Mouse (Mus musculus): Measurements from ENCODE around the gene Elavl2. TPM values are rescaled to one million over a fixed set of nuclear protein-coding genes. Genes with fewer than 3 reads are reported as not detected.
"Not testable (repeated sequence)": the region's sequence is repeated elsewhere in the genome, so short reads cannot be mapped to it uniquely, and the experiment has no call there.

Gene Elavl2
- polyA plus RNA-seq, 1 experiment from 2014 or later, result 32.5 TPM

DNA sequence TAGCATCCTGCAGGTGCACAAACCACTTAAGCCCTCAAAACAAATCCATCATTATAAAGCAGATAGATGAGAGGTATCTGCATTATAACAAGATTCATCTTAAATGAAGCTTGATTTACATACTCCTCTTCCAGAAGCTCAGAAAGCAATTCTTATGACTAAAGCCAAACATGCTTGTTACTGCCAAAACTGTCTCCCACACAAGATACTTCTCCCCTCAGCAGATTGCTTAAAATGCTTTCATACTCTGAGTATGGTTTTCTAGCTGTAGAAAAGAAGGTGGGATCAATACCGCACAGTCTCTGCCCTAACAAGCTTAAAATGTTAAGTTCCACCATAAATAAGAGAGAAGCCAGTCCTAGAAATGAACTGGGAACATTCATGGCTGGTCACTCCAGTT, 109.1 kb downstream of the Elavl2 start:
- no peaks in the 10 kb centered on the region for H3K36me3 ChIP-seq (replicated peaks)

DNA sequence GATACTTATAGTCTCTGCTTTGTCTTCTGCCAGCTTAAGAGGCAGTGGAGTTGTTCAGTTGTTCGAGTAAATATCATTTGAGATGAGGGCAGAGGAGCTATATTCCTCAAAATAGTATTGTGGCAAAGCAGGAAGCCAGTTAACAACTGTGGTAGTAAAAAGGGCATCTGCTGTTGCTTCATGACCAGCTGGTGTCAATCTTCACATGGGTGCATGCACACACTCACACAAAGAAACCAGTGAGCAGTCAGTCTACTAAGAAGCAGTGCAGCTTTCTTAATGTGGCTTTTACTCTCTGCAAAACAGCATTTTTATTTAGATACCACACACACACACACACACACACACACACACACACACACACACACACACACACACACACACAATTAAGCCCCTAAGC, 110.2 kb downstream of the Elavl2 start:
- WGBS, result 81% methylated on average over 1 of the region's 1 CpGs
- Histone ChIP-seq H3K4me1 (0 out of 2 replicates have a peak, but pooled peaks cover 6% of the 10 kb centered on the region), H3K36me3 (replicated peaks) (no peaks in the 10 kb centered on the region), H3K4me3 (no peak overlapping the region), H3K9me3 (no peaks in the 10 kb centered on the region), H3K27ac (no peak overlapping the region), H3K27me3 (ENCODE audit: poor library complexity, severe bottlenecking) (no peaks in the 10 kb centered on the region)
- DNase-seq (ENCODE audit: extremely low spot score, low spot score), result no peak

More for the DNA sequence above, 109.1 kb downstream of the Elavl2 start:
- Histone ChIP-seq H3K4me1 (0 out of 2 replicates have a peak, but pooled peaks cover 6% of the 10 kb centered on the region), H3K27me3 (ENCODE audit: poor library complexity, severe bottlenecking) (no peaks in the 10 kb centered on the region), H3K9me3 (no peaks in the 10 kb centered on the region), H3K27ac (no peak overlapping the region), H3K4me3 (no peak overlapping the region)
- no peak for DNase-seq (ENCODE audit: extremely low spot score, low spot score)
- WGBS, result 85% methylated on average over 1 of the region's 1 CpGs

GRCm38 (mm10) chr4:91289151-91289550, 111.4 kb downstream of the Elavl2 start:
- 75% methylated on average over 1 of the region's 1 CpGs for WGBS
- DNase-seq (ENCODE audit: extremely low spot score, low spot score), result no peak

DNA sequence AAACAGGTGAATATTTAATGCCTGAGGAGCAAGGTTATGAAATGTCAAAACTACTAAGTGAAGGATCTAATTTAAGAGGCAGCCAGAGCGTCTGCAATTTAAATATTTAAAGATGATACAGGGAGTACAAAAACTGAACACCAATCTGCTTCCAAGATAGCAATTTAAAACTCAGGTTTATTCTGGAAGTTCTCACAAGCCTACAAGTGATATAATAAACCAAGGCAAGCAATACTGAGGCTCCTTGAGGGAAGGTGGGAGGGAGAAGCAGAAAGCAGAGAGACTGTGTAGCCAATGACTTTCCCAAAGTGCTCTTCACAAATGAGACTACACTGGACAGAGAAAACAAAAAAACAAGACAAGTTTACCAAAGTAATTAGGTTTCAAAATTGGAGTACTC, 132.2 kb downstream of the Elavl2 start:
- no peaks in the 10 kb centered on the region for H3K4me1 ChIP-seq
- no peaks in the 10 kb centered on the region for H3K9me3 ChIP-seq
- H3K4me3 ChIP-seq, result no peak overlapping the region
- 0 out of 2 replicates have a peak, but pooled peaks cover 3% of the 10 kb centered on the region for H3K36me3 ChIP-seq (replicated peaks)
- H3K27ac ChIP-seq, result no peak overlapping the region
- no peaks in the 10 kb centered on the region for H3K27me3 ChIP-seq (ENCODE audit: poor library complexity, severe bottlenecking)
- no peak for DNase-seq (ENCODE audit: extremely low spot score, low spot score)
- 88% methylated on average over 1 of the region's 1 CpGs for WGBS

More at GRCm38 (mm10) chr4:91289151-91289550, 111.4 kb downstream of the Elavl2 start:
- no peak overlapping the region for H3K4me3 ChIP-seq
- no peaks in the 10 kb centered on the region for H3K36me3 ChIP-seq (replicated peaks)
- H3K9me3 ChIP-seq, result no peaks in the 10 kb centered on the region
- H3K4me1 ChIP-seq, result 0 out of 2 replicates have a peak, but pooled peaks cover 6% of the 10 kb centered on the region
- H3K27ac ChIP-seq, result no peak overlapping the region
- no peaks in the 10 kb centered on the region for H3K27me3 ChIP-seq (ENCODE audit: poor library complexity, severe bottlenecking)

GRCm38 (mm10) chr4:91263733-91264440, 136.7 kb downstream of the Elavl2 start:
- Histone ChIP-seq H3K36me3 (replicated peaks) (peaks cover 8% of the 10 kb centered on the region; the same call in 1 of the 2 replicates), H3K9me3 (no peaks in the 10 kb centered on the region), H3K27ac (no peak overlapping the region), H3K4me3 (no peak overlapping the region), H3K27me3 (ENCODE audit: poor library complexity, severe bottlenecking) (no peaks in the 10 kb centered on the region), H3K4me1 (no peaks in the 10 kb centered on the region)
- no peak for DNase-seq (ENCODE audit: extremely low spot score, low spot score)
- 94% methylated on average over 19 of the region's 19 CpGs for whole genome bisulfite sequencing

DNA sequence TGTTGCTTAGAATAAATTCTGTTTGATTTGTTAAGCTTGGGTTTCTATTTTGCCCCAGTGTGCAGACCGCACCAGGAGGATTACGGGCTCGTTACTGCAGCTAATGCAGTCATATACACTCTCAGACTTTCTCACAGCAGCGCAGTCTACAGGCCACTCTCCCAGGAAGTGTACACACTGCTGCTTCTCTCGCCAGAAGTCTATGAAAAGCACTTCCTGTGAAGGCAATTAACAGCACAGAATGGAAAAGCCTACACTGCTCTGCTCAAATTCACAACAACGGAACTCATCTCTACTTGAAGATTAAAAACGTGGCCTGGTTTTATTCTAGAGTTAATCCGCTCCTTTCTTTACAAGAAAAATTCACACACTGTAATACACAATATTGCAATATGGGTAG, 137.7 kb downstream of the Elavl2 start:
- Histone ChIP-seq H3K36me3 (replicated peaks) (peaks cover 8% of the 10 kb centered on the region; the same call in 1 of the 2 replicates), H3K4me3 (no peak overlapping the region), H3K27me3 (ENCODE audit: poor library complexity, severe bottlenecking) (no peaks in the 10 kb centered on the region), H3K4me1 (no peaks in the 10 kb centered on the region), H3K27ac (no peak overlapping the region), H3K9me3 (no peaks in the 10 kb centered on the region)
- no peak for DNase-seq (ENCODE audit: extremely low spot score, low spot score)
- 87% methylated on average over 8 of the region's 8 CpGs for WGBS

GRCm38 (mm10) chr4:91260622-91261021, 140.0 kb downstream of the Elavl2 start:
- 93% methylated on average over 4 of the region's 4 CpGs for WGBS
- DNase-seq (ENCODE audit: extremely low spot score, low spot score), result no peak
- no peaks in the 10 kb centered on the region for H3K4me1 ChIP-seq
- H3K9me3 ChIP-seq, result no peaks in the 10 kb centered on the region
- no peak overlapping the region for H3K4me3 ChIP-seq
- H3K27me3 ChIP-seq (ENCODE audit: poor library complexity, severe bottlenecking), result no peaks in the 10 kb centered on the region
- no peak overlapping the region for H3K27ac ChIP-seq
- peaks cover 8% of the 10 kb centered on the region; the same call in 1 of the 2 replicates for H3K36me3 ChIP-seq (replicated peaks)

GRCm38 (mm10) chr4:91248650-91249049, 151.9 kb downstream of the Elavl2 start:
- no peaks in the 10 kb centered on the region for H3K27me3 ChIP-seq (ENCODE audit: poor library complexity, severe bottlenecking)
- no peak overlapping the region for H3K4me3 ChIP-seq
- DNase-seq (ENCODE audit: extremely low spot score, low spot score), result no peak
- 86% methylated on average over 1 of the region's 1 CpGs for WGBS
- peaks cover 15% of the 10 kb centered on the region; the same call in 1 of the 2 replicates for H3K36me3 ChIP-seq (replicated peaks)
- no peak overlapping the region for H3K27ac ChIP-seq
- H3K9me3 ChIP-seq, result no peaks in the 10 kb centered on the region
- peaks cover 3% of the 10 kb centered on the region; the same call in 1 of the 2 replicates for H3K4me1 ChIP-seq

- H3K4me3 ChIP-seq; H3K27ac ChIP-seq; H3K4me1 ChIP-seq; DNase-seq (ENCODE audit: extremely low spot score, low spot score); H3K27me3 ChIP-seq (ENCODE audit: poor library complexity, severe bottlenecking); H3K9me3 ChIP-seq; H3K36me3 ChIP-seq (replicated peaks): not testable (repeated sequence)
- 93% methylated on average over 6 of the region's 8 CpGs for WGBS
Observed at GRCm38 (mm10) chr4:91245136-91245535, 155.4 kb downstream of the Elavl2 start.

DNA sequence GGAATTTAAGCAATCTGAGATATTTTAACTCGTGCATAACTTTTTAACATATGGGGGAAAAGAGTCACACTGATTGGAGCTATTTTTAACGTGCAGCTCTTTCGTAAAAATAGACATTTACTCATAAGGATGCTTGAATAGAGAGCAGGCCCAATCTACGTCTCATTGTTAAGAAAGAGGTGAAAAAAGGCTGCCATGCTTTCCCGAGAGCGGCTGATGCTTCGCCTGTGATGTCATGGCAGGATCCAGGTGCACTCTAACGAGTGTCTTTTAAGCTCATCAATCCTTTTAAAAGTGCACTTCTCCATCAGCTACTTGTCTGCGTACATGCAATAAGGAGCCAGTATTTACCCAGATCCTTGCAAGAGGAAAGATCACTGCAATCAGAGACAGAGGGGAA, 156.0 kb downstream of the Elavl2 start:
- DNase-seq (ENCODE audit: extremely low spot score, low spot score), result no peak
- Histone ChIP-seq H3K4me1 (peaks cover 2% of the 10 kb centered on the region; the same call in 1 of the 2 replicates), H3K27me3 (ENCODE audit: poor library complexity, severe bottlenecking) (no peaks in the 10 kb centered on the region), H3K27ac (no peak overlapping the region), H3K36me3 (replicated peaks) (peaks cover 9% of the 10 kb centered on the region; the same call in 1 of the 2 replicates), H3K4me3 (no peak overlapping the region), H3K9me3 (no peaks in the 10 kb centered on the region)
- 86% methylated on average over 9 of the region's 9 CpGs for WGBS

DNA sequence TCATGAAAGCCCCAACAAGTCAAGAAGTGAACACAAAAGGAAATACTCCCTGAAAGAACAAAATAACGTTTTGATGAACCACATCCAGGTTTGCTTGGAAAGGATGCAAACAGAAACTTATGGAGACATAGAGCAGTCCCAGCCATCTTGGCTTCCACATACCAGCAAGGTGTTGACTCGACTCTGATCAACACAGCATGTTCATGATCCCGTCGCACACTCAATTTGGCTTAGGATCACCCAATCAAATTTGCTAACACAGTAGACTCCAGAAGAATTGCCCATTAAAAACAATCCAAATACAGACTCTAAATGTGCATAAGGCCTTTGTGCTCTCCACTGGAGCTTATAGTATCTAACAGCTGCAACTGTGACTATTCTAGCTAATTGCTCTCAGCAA, 156.7 kb downstream of the Elavl2 start:
- H3K27me3 ChIP-seq (ENCODE audit: poor library complexity, severe bottlenecking), result no peaks in the 10 kb centered on the region

GRCm38 (mm10) chr4:91238739-91239485, 161.7 kb downstream of the Elavl2 start:
- H3K36me3 ChIP-seq (replicated peaks), result peaks cover 3% of the 10 kb centered on the region
- H3K9me3 ChIP-seq, result no peaks in the 10 kb centered on the region
- no peak overlapping the region for H3K27ac ChIP-seq
- WGBS, result 86% methylated on average over 6 of the region's 6 CpGs
- H3K27me3 ChIP-seq (ENCODE audit: poor library complexity, severe bottlenecking), result no peaks in the 10 kb centered on the region
- no peak overlapping the region for H3K4me3 ChIP-seq
- H3K4me1 ChIP-seq, result peaks cover 12% of the 10 kb centered on the region
- no peak for DNase-seq (ENCODE audit: extremely low spot score, low spot score)

More for the DNA sequence above, 156.7 kb downstream of the Elavl2 start:
- Histone ChIP-seq H3K27ac (no peak overlapping the region), H3K9me3 (no peaks in the 10 kb centered on the region), H3K4me1 (no peaks in the 10 kb centered on the region), H3K36me3 (replicated peaks) (peaks cover 9% of the 10 kb centered on the region), H3K4me3 (no peak overlapping the region)
- 92% methylated on average over 4 of the region's 4 CpGs for WGBS
- DNase-seq (ENCODE audit: extremely low spot score, low spot score), result no peak

GRCm38 (mm10) chr4:91236976-91237375, 163.6 kb downstream of the Elavl2 start:
- H3K36me3 ChIP-seq (replicated peaks), result peaks cover 10% of the 10 kb centered on the region
- peak overlapping the region; percentile 53; the same call in 1 of the 2 replicates for H3K27ac ChIP-seq
- no peaks in the 10 kb centered on the region for H3K9me3 ChIP-seq
- DNase-seq (ENCODE audit: extremely low spot score, low spot score), result peak; percentile 35
- no peak overlapping the region for H3K4me3 ChIP-seq
- H3K27me3 ChIP-seq (ENCODE audit: poor library complexity, severe bottlenecking), result no peaks in the 10 kb centered on the region
- H3K4me1 ChIP-seq, result peaks cover 12% of the 10 kb centered on the region
- WGBS, result 18% methylated on average over 7 of the region's 7 CpGs

Measured in forebrain, embryonic 10.5 days (tissue).